Mouse (Mus musculus): ENCODE results near the gene Ppp2r3c.

GRCm38 (mm10) chr12:55329351-55329750, 26.6 kb upstream of the Ppp2r3c start:
- no peak for TF ChIP-seq POLR2A (IDR thresholded peaks at IDR 0.05; ENCODE audit: borderline replicate concordance, low read depth, low read length)
- no peak for TF ChIP-seq CTCF (IDR thresholded peaks at IDR 0.05; ENCODE audit: low read depth, low read length)

Data from bone marrow macrophage, adult 2 months (primary cell).